Mouse (Mus musculus) CD4-positive, CD25-positive, alpha-beta regulatory T cell, adult 9 weeks (primary cell): Measurements from ENCODE around the gene Fbxo17. TPM values are rescaled to one million over a fixed set of nuclear protein-coding genes. Genes with fewer than 3 reads are reported as not detected.

Source experiments
- polyA plus RNA-seq: library from polyadenylated mRNA; unstranded; fragments of 100-300 nt; shearing (Covaris generic); gene quantifications from one replicate; pipeline ENCODE4 v1.2.1, GENCODE M21; 2017

Gene Fbxo17
- polyA plus RNA-seq: 8.0 TPM

GRCm38 (mm10) chr7:28716590-28717281 is at the start of gene Fbxo17:
Gene Fbxo17, plus strand, starts transcription at chr7:28716804.

GRCm38 (mm10) chr7:28692545-28693320 is 23.9 kb upstream of the Fbxo17 start, which contains the start of gene Fbxo27:
Gene Fbxo27, plus strand, starts transcription at chr7:28692849.

GRCm38 (mm10) chr7:28741709-28742438 is 25.3 kb downstream of the Fbxo17 start, which contains the start of the genes Mrps12 and Sars2:
Gene Mrps12, minus strand, starts transcription at chr7:28741820.
Gene Sars2, plus strand, starts transcription at chr7:28741992.

GRCm38 (mm10) chr7:28756079-28756478 is 39.5 kb downstream of the Fbxo17 start, which contains the start of gene Ccer2:
Gene Ccer2, plus strand, starts transcription at chr7:28756174.

GRCm38 (mm10) chr7:28766173-28766879 is 49.7 kb downstream of the Fbxo17 start, which contains the start of gene Sirt2:
Gene Sirt2, plus strand, starts transcription at chr7:28766735.

GRCm38 (mm10) chr7:28767462-28767965 is 50.9 kb downstream of the Fbxo17 start, which contains the start of gene Nfkbib:
Gene Nfkbib, minus strand, starts transcription at chr7:28767512.

Other genes starting within 250 kb of the Fbxo17 start
- gene Ifnl2, start 206.3 kb upstream of the Fbxo17 start, polyA plus RNA-seq: not detected
- not detected for gene Ifnl3, start 194.0 kb upstream of the Fbxo17 start, polyA plus RNA-seq
- gene Sycn, start 175.9 kb upstream of the Fbxo17 start, polyA plus RNA-seq: not detected
- not detected for gene Nccrp1, start 169.6 kb upstream of the Fbxo17 start, polyA plus RNA-seq
- gene Samd4b, start 118.7 kb upstream of the Fbxo17 start, polyA plus RNA-seq: 4.4 TPM
- 5.0 TPM for gene Pak4, start 118.6 kb upstream of the Fbxo17 start, polyA plus RNA-seq
- gene Acp7, start 85.5 kb upstream of the Fbxo17 start, polyA plus RNA-seq: not detected
- 3.8 TPM for gene Fbxo27, start 24.0 kb upstream of the Fbxo17 start, polyA plus RNA-seq
- 101 TPM for gene Mrps12, start 25.0 kb downstream of the Fbxo17 start, polyA plus RNA-seq
- gene Sars2, start 25.2 kb downstream of the Fbxo17 start, polyA plus RNA-seq: 23.2 TPM
- gene Ccer2, start 39.4 kb downstream of the Fbxo17 start, polyA plus RNA-seq: not detected
- gene Sirt2, start 49.9 kb downstream of the Fbxo17 start, polyA plus RNA-seq: 88.8 TPM
- 131 TPM for gene Nfkbib, start 50.7 kb downstream of the Fbxo17 start, polyA plus RNA-seq
- gene Rinl, start 72.2 kb downstream of the Fbxo17 start, polyA plus RNA-seq: 254 TPM
- gene Hnrnpl, start 91.7 kb downstream of the Fbxo17 start, polyA plus RNA-seq: 106 TPM
- gene Ech1, start 108.4 kb downstream of the Fbxo17 start, polyA plus RNA-seq: 216 TPM
- gene Lgals4, start 117.0 kb downstream of the Fbxo17 start, polyA plus RNA-seq: 26.3 TPM
- gene Lgals7, start 147.0 kb downstream of the Fbxo17 start, polyA plus RNA-seq: 2.8 TPM
- 0.25 TPM for gene Capn12, start 164.6 kb downstream of the Fbxo17 start, polyA plus RNA-seq
- gene Actn4, start 245.5 kb downstream of the Fbxo17 start, polyA plus RNA-seq: 203 TPM